Mouse (Mus musculus) gastrocnemius, adult 18-20 months (tissue): ENCODE data around the gene Fads3. TPM values are rescaled to one million over a fixed set of nuclear protein-coding genes. Genes with fewer than 3 reads are reported as not detected.
A peak's percentile ranks its signal among the peaks of the same experiment; 100 is the strongest.

Source experiments
- DNase-seq: peaks from one replicate; pipeline ENCODE4 v3.0.0; 2021; ENCODE audit warnings: low spot score
- total RNA-seq, 2 experiments: library from RNA; stranded (reverse); gene quantifications; 2 replicates each; pipeline ENCODE4 v1.2.3; 2021

Fads3 gene
- total RNA-seq, 2 experiments from 2014 or later, result 2.2 to 5.7 TPM

GRCm38 (mm10) chr19:10066502-10066901 lies 25.1 kb downstream of the Fads3 start:
- DNase-seq, result no peak

- DNase-seq, result no peak
Observed at GRCm38 (mm10) chr19:10067701-10068100, 26.3 kb downstream of the Fads3 start.

GRCm38 (mm10) chr19:10070186-10070980 lies 29.0 kb downstream of the Fads3 start:
- DNase-seq, result no peak

GRCm38 (mm10) chr19:10071166-10071565 lies 29.8 kb downstream of the Fads3 start:
- no peak for DNase-seq

- no peak for DNase-seq
Observed at GRCm38 (mm10) chr19:10071892-10072291, 30.5 kb downstream of the Fads3 start.

- DNase-seq, result no peak
Observed at GRCm38 (mm10) chr19:10073145-10073544, 31.8 kb downstream of the Fads3 start.

GRCm38 (mm10) chr19:10078392-10078791 lies 37.0 kb downstream of the Fads3 start:
- no peak for DNase-seq

GRCm38 (mm10) chr19:10080384-10080783 lies 39.0 kb downstream of the Fads3 start:
- DNase-seq, result no peak

GRCm38 (mm10) chr19:10082105-10082504 lies 40.7 kb downstream of the Fads3 start:
- no peak for DNase-seq

GRCm38 (mm10) chr19:10085454-10085853 lies 44.1 kb downstream of the Fads3 start:
- no peak for DNase-seq

GRCm38 (mm10) chr19:10086976-10087375 lies 45.6 kb downstream of the Fads3 start:
- DNase-seq, result no peak

- DNase-seq, result no peak
Observed at GRCm38 (mm10) chr19:10093829-10094228, 52.5 kb downstream of the Fads3 start.

- DNase-seq, result no peak
Observed at GRCm38 (mm10) chr19:10094695-10095094, 53.3 kb downstream of the Fads3 start.

- DNase-seq, result no peak
Observed at GRCm38 (mm10) chr19:10096371-10096876, 55.1 kb downstream of the Fads3 start.

- DNase-seq, result no peak
Observed at GRCm38 (mm10) chr19:10097826-10098225, 56.5 kb downstream of the Fads3 start.

- peak; percentile 55 for DNase-seq
Observed at GRCm38 (mm10) chr19:10100631-10101071, 59.3 kb downstream of the Fads3 start.

- DNase-seq, result peak; percentile 73
Observed at GRCm38 (mm10) chr19:10101341-10102053, 60.1 kb downstream of the Fads3 start, which contains the start of gene Fads2. TSS of gene Fads2 (minus strand) at chr19:10101746.

- no peak for DNase-seq
Observed at GRCm38 (mm10) chr19:10102054-10102700, 60.8 kb downstream of the Fads3 start.

- DNase-seq, result no peak
Observed at GRCm38 (mm10) chr19:10104234-10104633, 62.9 kb downstream of the Fads3 start.

- no peak for DNase-seq
Observed at GRCm38 (mm10) chr19:10105034-10105493, 63.7 kb downstream of the Fads3 start.

- no peak for DNase-seq
Observed at GRCm38 (mm10) chr19:10106634-10107033, 65.3 kb downstream of the Fads3 start.
